Mouse (Mus musculus) cortical plate, adult 2 months (tissue): ENCODE data around the gene Gab2.

Source experiments
- CTCF ChIP-seq: fragments of 200-500 bp; IDR thresholded peaks from 2 replicates; pipeline ENCODE4 v1.5.1; 2011; ENCODE audit warnings: mild to moderate bottlenecking, control low read depth, low read length; ENCODE audit not compliant: insufficient read depth; ENCODE audit errors: extremely low read depth
- POLR2A ChIP-seq: fragments of 200-500 bp; IDR thresholded peaks from 2 replicates; pipeline ENCODE4 v1.6.1; 2011; ENCODE audit warnings: mild to moderate bottlenecking, low read length, control low read depth; ENCODE audit not compliant: insufficient read depth; ENCODE audit errors: extremely low read depth

- TF ChIP-seq POLR2A (no peak), CTCF (no peak)
Observed at GRCm38 (mm10) chr7:97223836-97224235, 142.4 kb downstream of the Gab2 start.
